Mouse (Mus musculus): ENCODE measurements around the gene Apobr. TPM values are rescaled to one million over a fixed set of nuclear protein-coding genes. Genes with fewer than 3 reads are reported as not detected.
A peak's percentile ranks its signal among the peaks of the same experiment; 100 is the strongest.

The Apobr gene
- total and polyA plus RNA-seq, 3 experiments = 0.23 to 5.4 TPM; not detected in 1

- TF ChIP-seq ZKSCAN1 (IDR thresholded peaks at IDR 0.05; ENCODE audit: low read depth, low read length) = no peak
Observed at GRCm38 (mm10) chr7:126632478-126632877, 47.7 kb downstream of the Apobr start (continued).

- Histone ChIP-seq H3K36me3 (ENCODE audit: control insufficient read depth in 1 of 2, insufficient read depth in 2 of 2, low read length in 2 of 2) (peaks cover 0 to 20% of the 10 kb centered on the region in 2 experiments; a peak in 2 of 4 replicates), H3K9ac (ENCODE audit: control insufficient read depth, low read depth, low read length, poor library complexity, severe bottlenecking) (no peak overlapping the region), H3K27me3 (ENCODE audit: control insufficient read depth in 1 of 2, insufficient read depth in 2 of 2, low read length in 2 of 2) (no peaks in the 10 kb centered on the region), H3K27ac (ENCODE audit: control insufficient read depth, low read depth, low read length) (no peak overlapping the region), H3K4me3 (ENCODE audit: control insufficient read depth in 1 of 2, insufficient read depth in 1 of 2, low read depth in 2 of 2, low read length in 2 of 2) (no peak overlapping the region), H3K79me2 (ENCODE audit: control insufficient read depth, insufficient read depth, low read length, poor library complexity) (no peaks in the 10 kb centered on the region), H3K4me1 (ENCODE audit: control insufficient read depth in 1 of 2, insufficient read depth in 2 of 2, low read length in 2 of 2) (peaks cover 24 to 32% of the 10 kb centered on the region in 2 experiments), H3K9me3 (replicated peaks; ENCODE audit: insufficient read depth, low read length) (no peaks in the 10 kb centered on the region)
- TF ChIP-seq RCOR1 (IDR thresholded peaks at IDR 0.05; ENCODE audit: low read depth, low read length) = peak; percentile 40; the same call in 1 of the 2 replicates
- TF ChIP-seq TCF12 (IDR thresholded peaks at IDR 0.05; ENCODE audit: low read depth, low read length) = 0 out of 2 replicates have a peak, but pooled peaks have one; percentile 20
- peak; percentile 79; the same call in 1 of the 2 replicates for TF ChIP-seq GABPA (IDR thresholded peaks at IDR 0.05; ENCODE audit: low read depth, low read length)
- peak; percentile 97 for TF ChIP-seq MAFK (IDR thresholded peaks at IDR 0.05; ENCODE audit: borderline replicate concordance, low read depth, low read length)
- no peak for TF ChIP-seq CTCF (IDR thresholded peaks at IDR 0.05 in 2 of 3, conservative IDR thresholded peaks at IDR 0.05 in 1 of 3; ENCODE audit: control insufficient read depth in 1 of 3, insufficient read depth in 1 of 3, low read depth in 2 of 3, low read length in 3 of 3, poor library complexity in 1 of 3, severe bottlenecking in 1 of 3)
- TF ChIP-seq SIN3A (IDR thresholded peaks at IDR 0.05; ENCODE audit: low read length) = peak; percentile 15; the same call in 1 of the 2 replicates
- peak; percentile 24; the same call in 1 of the 2 replicates for TF ChIP-seq MYB (IDR thresholded peaks at IDR 0.05; ENCODE audit: low read depth, low read length)
- 0 out of 2 replicates have a peak, but pooled peaks have one; percentile 38 for TF ChIP-seq ETS1 (IDR thresholded peaks at IDR 0.05; ENCODE audit: low read depth, low read length)
- peak in 1 of 2 experiments; percentile 34; a peak in 1 of 4 replicates for TF ChIP-seq EP300 (IDR thresholded peaks at IDR 0.05; ENCODE audit: low read depth in 1 of 2, low read length in 2 of 2)
- no peak for TF ChIP-seq CHD1 (IDR thresholded peaks at IDR 0.05; ENCODE audit: low read depth, low read length)
- 0 out of 2 replicates have a peak, but pooled peaks have one; percentile 32 for TF ChIP-seq GATA1 (IDR thresholded peaks at IDR 0.05; ENCODE audit: low read depth, low read length)
- DNase-seq (ENCODE audit: low read depth, low spot score) = peak; percentile 55
Observed at GRCm38 (mm10) chr7:126635375-126635774, 50.6 kb downstream of the Apobr start.

- Histone ChIP-seq H3K4me1 (ENCODE audit: control insufficient read depth in 1 of 2, insufficient read depth in 2 of 2, low read length in 2 of 2) (peaks cover 19 to 26% of the 10 kb centered on the region in 2 experiments), H3K9me3 (replicated peaks; ENCODE audit: insufficient read depth, low read length) (no peaks in the 10 kb centered on the region), H3K4me3 (ENCODE audit: control insufficient read depth in 1 of 2, insufficient read depth in 1 of 2, low read depth in 2 of 2, low read length in 2 of 2) (no peak overlapping the region), H3K9ac (ENCODE audit: control insufficient read depth, low read depth, low read length, poor library complexity, severe bottlenecking) (no peak overlapping the region), H3K27me3 (ENCODE audit: control insufficient read depth in 1 of 2, insufficient read depth in 2 of 2, low read length in 2 of 2) (no peaks in the 10 kb centered on the region), H3K79me2 (ENCODE audit: control insufficient read depth, insufficient read depth, low read length, poor library complexity) (no peaks in the 10 kb centered on the region), H3K27ac (ENCODE audit: control insufficient read depth, low read depth, low read length) (no peak overlapping the region), H3K36me3 (ENCODE audit: control insufficient read depth in 1 of 2, insufficient read depth in 2 of 2, low read length in 2 of 2) (peaks cover 0 to 19% of the 10 kb centered on the region in 2 experiments; a peak in 2 of 4 replicates)
- TF ChIP-seq SMC3 (IDR thresholded peaks at IDR 0.05; ENCODE audit: low read depth, low read length) (peak; percentile 94), CHD2 (IDR thresholded peaks at IDR 0.05; ENCODE audit: low read length) (no peak), JUND (IDR thresholded peaks at IDR 0.05; ENCODE audit: low read depth, low read length) (0 out of 2 replicates have a peak, but pooled peaks have one; percentile 15), NRF1 (IDR thresholded peaks at IDR 0.05; ENCODE audit: insufficient read depth, low read depth, low read length, poor library complexity, severe bottlenecking) (0 out of 2 replicates have a peak, but pooled peaks have one; percentile 14), SIN3A (IDR thresholded peaks at IDR 0.05; ENCODE audit: low read length) (peak; percentile 56; the same call in 1 of the 2 replicates), BHLHE40 (IDR thresholded peaks at IDR 0.05; ENCODE audit: borderline replicate concordance, low read depth, low read length) (no peak), POLR2AphosphoS5 (IDR thresholded peaks at IDR 0.05; ENCODE audit: borderline replicate concordance, low read depth, low read length) (no peak), CTCF (IDR thresholded peaks at IDR 0.05 in 2 of 3, conservative IDR thresholded peaks at IDR 0.05 in 1 of 3; ENCODE audit: control insufficient read depth in 1 of 3, insufficient read depth in 1 of 3, low read depth in 2 of 3, low read length in 3 of 3, poor library complexity in 1 of 3, severe bottlenecking in 1 of 3) (peak; percentile 77 to 94 (median 82)), MAZ (IDR thresholded peaks at IDR 0.05; ENCODE audit: low read depth, low read length) (0 out of 2 replicates have a peak, but pooled peaks have one; percentile 52), ZC3H11A (IDR thresholded peaks at IDR 0.05; ENCODE audit: low read depth, low read length) (peak; percentile 90), EP300 (IDR thresholded peaks at IDR 0.05; ENCODE audit: low read depth in 1 of 2, low read length in 2 of 2) (no peak), RAD21 (IDR thresholded peaks at IDR 0.05; ENCODE audit: low read depth, low read length) (peak; percentile 95), ELF1 (IDR thresholded peaks at IDR 0.05; ENCODE audit: low read depth, low read length) (no peak), TBP (IDR thresholded peaks at IDR 0.05; ENCODE audit: low read depth, low read length) (0 out of 2 replicates have a peak, but pooled peaks have one; percentile 24)
- DNase-seq (ENCODE audit: low read depth, low spot score) = peak; percentile 79
Observed at GRCm38 (mm10) chr7:126636733-126637520, 52.2 kb downstream of the Apobr start.
